In the genomic region with DNA sequence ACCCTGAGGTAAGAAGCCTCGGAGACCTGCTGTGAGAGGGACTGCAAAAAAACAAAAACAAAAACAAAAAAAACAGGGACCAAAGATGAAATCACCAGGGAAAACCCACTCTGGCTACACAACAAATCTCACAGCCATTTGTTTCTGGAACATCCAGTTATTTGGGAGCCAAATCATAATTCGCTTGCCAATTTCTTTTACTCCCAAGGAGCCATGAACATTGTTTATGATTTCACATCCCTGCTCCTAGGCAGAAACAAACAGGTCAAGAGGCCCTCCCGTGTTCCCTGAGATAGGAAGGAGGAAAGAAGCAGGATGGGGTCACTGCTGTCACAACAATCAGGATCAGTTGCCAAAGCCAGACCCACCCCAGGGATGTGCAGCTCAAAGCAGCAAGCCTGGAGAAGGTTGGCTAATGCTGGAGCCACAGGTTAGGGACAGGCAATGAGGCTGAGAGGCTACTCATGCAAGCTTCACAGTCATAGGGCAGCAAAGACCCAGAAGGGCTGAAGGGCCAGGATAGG, we compare ENCODE assay signal across 39 mouse cellular contexts. TPM values are rescaled to one million over a fixed set of nuclear protein-coding genes. Genes with fewer than 3 reads are reported as not detected.
DNase-seq lines count a peak whose midpoint lies in the region; ATAC-seq lines count a peak whose summit lies in the region.
"Had no signal": no experiment of that assay in that cellular context is flagged by ENCODE, and none has a peak within 500 bp of the region (broad histone marks: within the 10 kb centered on the region; RNA-seq: fewer than 3 reads in every experiment).

No protein-coding gene starts in this region.

- H3K27ac ChIP-seq in heart, embryonic 12.5 days (ENCODE audit: poor library complexity, severe bottlenecking): no peak overlapping the region
- H3K27ac ChIP-seq: embryonic facial prominence, embryonic 13.5 days; forebrain, embryonic 10.5 days; forebrain, embryonic 15.5 days; hindbrain, embryonic 13.5 days; liver, embryonic 14.5 days had no signal

- no peak overlapping the region for H3K4me3 ChIP-seq in heart, embryonic 12.5 days
- H3K4me3 ChIP-seq: embryonic facial prominence, embryonic 13.5 days; forebrain, embryonic 10.5 days; forebrain, embryonic 15.5 days; gastrocnemius, adult 2 months; hindbrain, embryonic 13.5 days had no signal

- no peak overlapping the region for H3K9ac ChIP-seq in heart, embryonic 12.5 days
- H3K9ac ChIP-seq: embryonic facial prominence, embryonic 13.5 days; forebrain, embryonic 15.5 days; hindbrain, embryonic 13.5 days; liver, embryonic 14.5 days; lung, embryonic 14.5 days had no signal

- no peak overlapping the region for H3K4me2 ChIP-seq in heart, embryonic 12.5 days
- H3K4me2 ChIP-seq: embryonic facial prominence, embryonic 13.5 days; forebrain, embryonic 15.5 days; hindbrain, embryonic 13.5 days; lung, embryonic 14.5 days; midbrain, embryonic 11.5 days had no signal

- ATAC-seq in heart, embryonic 12.5 days (ENCODE audit: insufficient number of reproducible peaks, low FRiP score): no peak
- ATAC-seq: activated CD4-positive, CD25-positive, alpha-beta regulatory T cell, adult 4 months; forebrain, embryonic 15.5 days; midbrain, embryonic 16.5 days had no signal

- no peaks in the 10 kb centered on the region for H3K27me3 ChIP-seq in heart, embryonic 12.5 days (replicated peaks)
- H3K27me3 ChIP-seq: CH12.LX; embryonic facial prominence, embryonic 13.5 days; forebrain, embryonic 15.5 days; hindbrain, embryonic 13.5 days had no signal

- no peaks in the 10 kb centered on the region for H3K9me3 ChIP-seq in heart, embryonic 12.5 days (replicated peaks)
- H3K9me3 ChIP-seq: embryonic facial prominence, embryonic 13.5 days; forebrain, embryonic 10.5 days; forebrain, embryonic 15.5 days; hindbrain, embryonic 13.5 days had no signal

- H3K36me3 ChIP-seq in heart, embryonic 12.5 days: peaks cover 2% of the 10 kb centered on the region; the same call in 1 of the 2 replicates
- H3K36me3 ChIP-seq: embryonic facial prominence, embryonic 13.5 days; forebrain, embryonic 10.5 days; forebrain, embryonic 15.5 days had no signal

- peak; percentile 30 to 41 for DNase-seq in cerebellum, postnatal 10 days
- no peak for DNase-seq in cerebellum, adult 18-20 months
- DNase-seq in heart, adult 9 months (ENCODE audit: low spot score in 2 of 2): peak; percentile 41
- peak; percentile 18 for DNase-seq in ovary, postnatal 14 days (ENCODE audit: low spot score)
- DNase-seq in ovary, postnatal 10 days (ENCODE audit: low spot score): no peak
- DNase-seq in thymus, postnatal 10 days (ENCODE audit: low spot score in 2 of 2): no peak
- DNase-seq: adrenal gland, adult 8-10 months; cerebellum, adult 11 months; cerebellum, adult 9-11 months; gastrocnemius, adult 2 months; heart, postnatal 4 days; kidney, adult 9 months; kidney, postnatal 10 days; layer of hippocampus, adult 9-11 months; liver; lung, embryonic 14.5 days; lung, postnatal 14 days; right cerebral cortex, postnatal 14 days; spleen, adult 18-20 months; thymus, adult 2 months; thymus, postnatal 4 days had no signal

- 65% methylated on average over 3 of the region's 3 CpGs for WGBS in heart, embryonic 12.5 days

- H3K4me1 ChIP-seq in heart, embryonic 12.5 days (replicated peaks): peaks cover 51% of the 10 kb centered on the region

RNA-seq across cellular contexts. Expression of gene Olfr412, which starts 51.6 kb away (rescaled TPM):
- not detected in 2 replicates for polyA plus RNA-seq in heart, embryonic 12.5 days (2016; fragmentation: Nextera tagmentation; extraction: Ambion mirVana)
- polyA plus RNA-seq: activated CD4-positive, CD25-positive, alpha-beta regulatory T cell, adult 4 months; C2C12; embryonic facial prominence, embryonic 13.5 days; forebrain, embryonic 10.5 days; forebrain, embryonic 15.5 days; frontal cortex, adult 2 months; heart, embryonic 14.5 days; hindbrain, embryonic 13.5 days; intestine, embryonic 16.5 days; large intestine, adult 2 months; limb, embryonic 11.5 days; liver, embryonic 14.5 days; lung, embryonic 14.5 days; midbrain, embryonic 11.5 days; midbrain, embryonic 16.5 days; neural tube, embryonic 11.5 days; stomach, embryonic 16.5 days; thymus, adult 2 months had no signal

Comparison
In these comparisons a context has a peak if more than half of its experiments do, and no peak if none do; other contexts are left out.
1. DNase-seq: peak in cerebellum, postnatal 10 days (2 of 2), heart, adult 9 months (2 of 2) and ovary, postnatal 14 days (single experiment); none in cerebellum, adult 18-20 months (0 of 2), ovary, postnatal 10 days (single experiment) and thymus, postnatal 10 days (0 of 2).